Mouse (Mus musculus): ENCODE measurements around the gene Rgl1. TPM values are rescaled to one million over a fixed set of nuclear protein-coding genes. Genes with fewer than 3 reads are reported as not detected.

The Rgl1 gene
- polyA plus RNA-seq, 1 experiment from 2014 or later: 23.6 TPM

DNA sequence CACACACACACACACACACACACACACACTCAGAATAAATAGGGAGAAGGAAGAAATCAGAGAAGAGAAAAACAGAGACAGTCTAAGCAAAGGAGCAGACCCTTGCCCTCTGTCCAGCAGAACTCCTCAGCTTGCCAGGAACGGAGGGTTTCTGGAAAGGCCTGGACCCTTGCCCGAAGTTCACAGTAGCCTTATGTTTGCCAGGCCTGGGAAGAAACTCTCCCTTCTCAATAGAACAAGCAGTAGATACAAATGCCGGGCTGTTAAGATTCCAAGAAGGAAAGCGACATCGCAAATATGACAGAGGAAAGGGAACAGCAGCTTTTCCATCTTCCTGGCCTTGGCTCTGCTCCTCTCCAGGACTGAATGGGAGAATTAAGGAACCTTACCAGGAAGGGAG is 205.7 kb downstream of the Rgl1 start:
- H3K9me3 ChIP-seq (ENCODE audit: control insufficient read depth, low read length): no peaks in the 10 kb centered on the region
- H3K27ac ChIP-seq (ENCODE audit: low read length): peak overlapping the region; percentile 62

DNA sequence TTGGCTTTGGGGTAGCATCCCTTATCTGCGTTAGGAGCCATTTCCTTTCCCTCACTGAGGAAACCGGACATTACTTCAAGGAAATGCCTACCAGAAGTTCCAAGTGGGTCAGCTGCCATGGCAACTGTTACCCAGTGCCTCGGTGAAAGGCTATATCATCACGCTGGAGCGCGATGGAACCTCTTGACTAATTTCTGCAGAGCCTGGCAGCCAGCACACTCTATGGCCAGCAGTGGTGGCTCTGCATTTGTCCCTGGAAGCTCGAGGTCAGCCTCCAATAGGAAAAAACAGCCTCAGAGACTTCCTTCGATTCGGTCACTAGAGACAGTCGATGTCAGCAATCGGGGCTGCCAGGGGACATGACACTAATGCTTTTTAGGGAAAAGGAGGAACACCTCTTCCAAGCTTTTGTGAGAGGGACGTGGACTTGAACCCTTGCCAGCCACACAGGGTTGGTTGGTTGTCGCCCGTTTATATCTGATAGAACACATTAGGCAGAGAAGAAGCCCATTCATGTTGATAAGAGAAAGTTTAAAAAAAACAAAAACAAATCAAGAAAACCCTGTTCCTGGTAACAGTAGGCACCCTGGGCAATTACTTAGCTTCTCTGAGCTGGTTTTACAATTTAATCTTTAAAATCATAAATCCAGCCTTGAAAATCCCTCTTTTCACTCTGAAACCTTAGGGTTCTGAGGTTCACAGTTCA is 209.4 kb downstream of the Rgl1 start:
- no peak overlapping the region for H3K4me3 ChIP-seq (replicated peaks; ENCODE audit: low read length)
- H3K27me3 ChIP-seq (replicated peaks; ENCODE audit: control insufficient read depth, insufficient read depth, low read length): no peaks in the 10 kb centered on the region
- peak overlapping the region; percentile 69 for H3K27ac ChIP-seq (ENCODE audit: low read length)
- ATAC-seq: peak; percentile 79
- peaks cover 21% of the 10 kb centered on the region for H3K4me1 ChIP-seq (replicated peaks; ENCODE audit: control insufficient read depth, insufficient read depth, low read length)
- no peak overlapping the region; the same call in 1 of the 2 replicates for H3K4me2 ChIP-seq (ENCODE audit: low read length)
- H3K9me3 ChIP-seq (ENCODE audit: control insufficient read depth, low read length): no peaks in the 10 kb centered on the region
- WGBS: 13% methylated on average over 14 of the region's 14 CpGs
- H3K36me3 ChIP-seq (ENCODE audit: control insufficient read depth, insufficient read depth): no peaks in the 10 kb centered on the region
- no peak overlapping the region for H3K9ac ChIP-seq (replicated peaks; ENCODE audit: low read depth, low read length)

More for the DNA sequence above, 205.7 kb downstream of the Rgl1 start:
- no peaks in the 10 kb centered on the region for H3K36me3 ChIP-seq (ENCODE audit: control insufficient read depth, insufficient read depth)
- no peak for ATAC-seq
- H3K27me3 ChIP-seq (replicated peaks; ENCODE audit: control insufficient read depth, insufficient read depth, low read length): no peaks in the 10 kb centered on the region
- no peak overlapping the region for H3K4me3 ChIP-seq (replicated peaks; ENCODE audit: low read length)
- peaks cover 21% of the 10 kb centered on the region for H3K4me1 ChIP-seq (replicated peaks; ENCODE audit: control insufficient read depth, insufficient read depth, low read length)
- no peak overlapping the region for H3K4me2 ChIP-seq (ENCODE audit: low read length)
- WGBS: 36% methylated on average over 5 of the region's 5 CpGs
- no peak overlapping the region for H3K9ac ChIP-seq (replicated peaks; ENCODE audit: low read depth, low read length)

DNA sequence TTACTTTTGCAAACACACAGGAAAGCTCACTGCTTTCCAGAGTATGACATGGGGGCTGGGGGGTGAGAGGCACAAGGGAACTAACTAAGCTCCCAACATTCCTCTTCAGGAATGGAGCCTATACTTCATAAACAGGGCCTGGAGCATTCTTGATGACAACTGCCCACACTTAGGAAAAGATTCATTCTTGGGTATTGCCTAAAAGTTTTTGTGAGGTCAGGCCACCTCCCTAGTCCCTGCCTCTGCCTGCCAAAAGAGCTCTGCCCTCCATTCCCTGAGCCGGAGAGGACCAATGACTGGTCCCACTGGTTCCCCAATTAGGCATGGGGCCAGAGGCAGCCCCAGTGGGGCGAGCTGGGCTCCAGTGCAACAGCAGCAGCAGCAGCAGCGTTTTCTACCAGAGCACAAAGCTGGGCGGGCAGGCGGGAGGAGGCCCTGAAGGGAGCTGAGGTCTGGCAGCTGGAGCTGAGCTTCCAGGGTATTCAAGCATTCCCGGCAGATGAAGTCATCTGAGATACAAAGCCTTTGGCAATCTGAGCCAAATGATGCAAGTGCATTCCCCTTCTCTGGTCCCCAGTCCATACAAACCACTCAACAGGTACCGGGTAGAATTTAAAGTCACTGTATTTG is 210.1 kb downstream of the Rgl1 start:
- 5% methylated on average over 7 of the region's 7 CpGs for WGBS
- Histone ChIP-seq H3K27me3 (replicated peaks; ENCODE audit: control insufficient read depth, insufficient read depth, low read length) (no peaks in the 10 kb centered on the region), H3K4me1 (replicated peaks; ENCODE audit: control insufficient read depth, insufficient read depth, low read length) (peaks cover 21% of the 10 kb centered on the region), H3K9ac (replicated peaks; ENCODE audit: low read depth, low read length) (no peak overlapping the region), H3K4me3 (replicated peaks; ENCODE audit: low read length) (no peak overlapping the region), H3K27ac (ENCODE audit: low read length) (peak overlapping the region; percentile 69), H3K4me2 (ENCODE audit: low read length) (no peak overlapping the region; the same call in 1 of the 2 replicates), H3K36me3 (ENCODE audit: control insufficient read depth, insufficient read depth) (no peaks in the 10 kb centered on the region), H3K9me3 (ENCODE audit: control insufficient read depth, low read length) (no peaks in the 10 kb centered on the region)
- peak; percentile 95 for ATAC-seq

DNA sequence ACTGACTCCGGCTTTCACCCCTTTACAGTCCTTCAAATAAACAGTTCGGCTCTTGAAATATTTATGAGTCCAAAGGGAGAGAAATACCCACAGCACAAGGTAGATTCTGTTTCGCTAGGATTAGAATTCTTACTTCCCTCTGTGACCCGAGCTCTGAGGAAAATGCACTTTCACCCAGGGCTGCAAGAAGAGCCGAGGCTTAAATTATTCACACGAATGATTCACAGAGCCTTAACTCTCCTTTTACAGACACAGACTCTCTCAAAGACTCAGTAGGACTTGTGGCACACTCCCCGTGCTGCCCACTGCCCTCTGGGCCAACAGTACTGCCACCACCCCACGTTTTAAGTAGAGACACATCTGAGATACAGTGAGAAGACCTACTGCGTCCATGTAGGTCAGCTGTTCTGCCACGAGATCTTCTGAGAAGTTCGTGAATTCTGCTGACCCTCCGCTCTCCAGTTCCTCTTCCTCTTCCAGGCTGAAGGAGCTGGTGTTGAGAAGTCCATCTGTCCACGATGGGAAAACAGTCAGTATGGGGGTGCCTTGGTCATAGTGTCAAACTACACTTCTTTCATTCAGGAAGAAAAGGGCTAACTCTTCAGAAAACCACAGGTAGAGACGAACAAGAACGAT is 212.1 kb downstream of the Rgl1 start:
- WGBS: 79% methylated on average over 15 of the region's 15 CpGs
- Histone ChIP-seq H3K27ac (ENCODE audit: low read length) (no peak overlapping the region), H3K27me3 (replicated peaks; ENCODE audit: control insufficient read depth, insufficient read depth, low read length) (no peaks in the 10 kb centered on the region)

DNA sequence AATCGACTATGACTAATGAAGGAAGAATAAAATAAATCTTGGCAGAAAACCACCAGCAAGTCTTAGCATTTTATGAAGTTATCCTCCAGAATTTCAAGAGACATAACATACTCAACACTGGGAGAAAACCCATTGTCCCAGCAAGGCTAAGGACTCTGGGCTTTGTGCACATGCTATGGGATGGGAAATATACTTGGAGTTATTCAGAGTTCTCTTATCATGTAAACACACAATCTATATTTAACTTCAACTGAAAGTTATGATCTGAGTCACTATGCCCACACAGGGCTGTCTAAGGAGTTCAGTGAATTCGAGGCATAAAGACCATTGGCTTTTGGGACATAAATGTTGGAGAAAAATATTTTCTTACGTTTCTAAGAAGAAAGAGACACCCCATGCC is 215.2 kb downstream of the Rgl1 start:
- Histone ChIP-seq H3K27ac (ENCODE audit: low read length) (no peak overlapping the region), H3K4me3 (replicated peaks; ENCODE audit: low read length) (no peak overlapping the region), H3K9ac (replicated peaks; ENCODE audit: low read depth, low read length) (no peak overlapping the region), H3K4me1 (replicated peaks; ENCODE audit: control insufficient read depth, insufficient read depth, low read length) (peaks cover 2% of the 10 kb centered on the region; the same call in 1 of the 2 replicates), H3K36me3 (ENCODE audit: control insufficient read depth, insufficient read depth) (peaks cover 3% of the 10 kb centered on the region), H3K9me3 (ENCODE audit: control insufficient read depth, low read length) (no peaks in the 10 kb centered on the region), H3K4me2 (ENCODE audit: low read length) (no peak overlapping the region), H3K27me3 (replicated peaks; ENCODE audit: control insufficient read depth, insufficient read depth, low read length) (no peaks in the 10 kb centered on the region)
- ATAC-seq: no peak
- 84% methylated on average over 3 of the region's 3 CpGs for WGBS

More for the DNA sequence above, 212.1 kb downstream of the Rgl1 start:
- Histone ChIP-seq H3K36me3 (ENCODE audit: control insufficient read depth, insufficient read depth) (no peaks in the 10 kb centered on the region; the same call in 1 of the 2 replicates), H3K9me3 (ENCODE audit: control insufficient read depth, low read length) (no peaks in the 10 kb centered on the region), H3K4me1 (replicated peaks; ENCODE audit: control insufficient read depth, insufficient read depth, low read length) (peaks cover 14% of the 10 kb centered on the region), H3K9ac (replicated peaks; ENCODE audit: low read depth, low read length) (no peak overlapping the region), H3K4me3 (replicated peaks; ENCODE audit: low read length) (no peak overlapping the region), H3K4me2 (ENCODE audit: low read length) (no peak overlapping the region)
- ATAC-seq: no peak

DNA sequence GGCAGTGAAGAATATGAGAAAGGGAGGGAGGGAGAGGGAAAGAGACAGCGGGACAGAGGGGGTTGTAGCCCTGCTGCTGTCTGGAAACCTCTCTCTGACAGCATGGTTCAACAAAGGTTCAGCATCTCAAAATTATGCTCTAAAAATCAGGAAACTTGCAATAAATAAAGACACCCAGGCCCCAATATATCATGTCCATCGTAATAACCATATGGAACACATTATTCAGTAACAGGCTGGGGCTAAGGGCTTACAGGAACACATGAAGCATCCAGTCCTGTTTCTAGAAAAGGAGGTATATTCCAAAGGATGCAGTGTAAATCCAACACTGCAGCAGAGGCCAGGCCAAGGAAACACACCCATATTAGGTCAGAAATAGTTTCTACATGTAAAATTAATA is 215.6 kb downstream of the Rgl1 start:
- H3K4me3 ChIP-seq (replicated peaks; ENCODE audit: low read length): no peak overlapping the region
- H3K4me2 ChIP-seq (ENCODE audit: low read length): no peak overlapping the region
- H3K36me3 ChIP-seq (ENCODE audit: control insufficient read depth, insufficient read depth): peaks cover 4% of the 10 kb centered on the region
- H3K4me1 ChIP-seq (replicated peaks; ENCODE audit: control insufficient read depth, insufficient read depth, low read length): no peaks in the 10 kb centered on the region
- H3K27me3 ChIP-seq (replicated peaks; ENCODE audit: control insufficient read depth, insufficient read depth, low read length): no peaks in the 10 kb centered on the region
- no peak overlapping the region for H3K9ac ChIP-seq (replicated peaks; ENCODE audit: low read depth, low read length)
- no peak for ATAC-seq
- 91% methylated on average over 2 of the region's 2 CpGs for WGBS
- H3K9me3 ChIP-seq (ENCODE audit: control insufficient read depth, low read length): no peaks in the 10 kb centered on the region
- no peak overlapping the region for H3K27ac ChIP-seq (ENCODE audit: low read length)

DNA sequence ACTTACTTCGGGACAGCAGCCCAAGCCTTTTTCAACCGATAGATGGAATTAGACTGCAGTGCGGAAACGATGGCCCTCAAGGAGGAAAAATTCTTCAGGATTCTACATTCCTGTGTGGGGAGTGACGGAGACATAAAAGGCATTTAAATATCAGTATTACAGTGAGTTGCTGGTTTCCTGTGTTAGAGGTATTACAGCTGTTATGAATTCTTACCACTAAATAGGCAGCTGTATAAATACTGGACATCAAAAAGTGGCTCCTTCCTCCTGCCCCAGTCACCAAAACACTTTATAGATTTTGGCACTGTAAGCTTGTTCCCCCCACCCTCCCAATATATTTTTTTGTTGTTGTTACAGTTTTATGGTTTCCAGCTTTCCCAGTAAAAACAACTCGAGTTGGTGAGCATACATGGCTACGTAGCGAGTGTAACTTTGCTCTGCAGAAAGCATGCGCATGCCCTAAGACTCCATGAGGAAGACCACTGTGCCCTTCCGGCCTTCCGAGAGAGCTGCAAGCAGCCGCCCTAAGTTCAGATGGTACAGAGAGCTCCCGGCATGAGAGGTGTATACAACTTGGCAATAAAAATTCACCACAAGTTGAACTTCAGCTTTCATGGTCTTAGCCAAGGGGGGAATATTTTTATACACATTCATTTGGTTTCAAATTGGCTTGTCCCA is 217.0 kb downstream of the Rgl1 start:
- Histone ChIP-seq H3K4me2 (ENCODE audit: low read length) (no peak overlapping the region), H3K27ac (ENCODE audit: low read length) (no peak overlapping the region), H3K36me3 (ENCODE audit: control insufficient read depth, insufficient read depth) (peaks cover 4% of the 10 kb centered on the region), H3K27me3 (replicated peaks; ENCODE audit: control insufficient read depth, insufficient read depth, low read length) (no peaks in the 10 kb centered on the region), H3K4me1 (replicated peaks; ENCODE audit: control insufficient read depth, insufficient read depth, low read length) (no peaks in the 10 kb centered on the region), H3K9ac (replicated peaks; ENCODE audit: low read depth, low read length) (no peak overlapping the region), H3K9me3 (ENCODE audit: control insufficient read depth, low read length) (no peaks in the 10 kb centered on the region), H3K4me3 (replicated peaks; ENCODE audit: low read length) (no peak overlapping the region)
- ATAC-seq: no peak
- WGBS: 87% methylated on average over 13 of the region's 13 CpGs

DNA sequence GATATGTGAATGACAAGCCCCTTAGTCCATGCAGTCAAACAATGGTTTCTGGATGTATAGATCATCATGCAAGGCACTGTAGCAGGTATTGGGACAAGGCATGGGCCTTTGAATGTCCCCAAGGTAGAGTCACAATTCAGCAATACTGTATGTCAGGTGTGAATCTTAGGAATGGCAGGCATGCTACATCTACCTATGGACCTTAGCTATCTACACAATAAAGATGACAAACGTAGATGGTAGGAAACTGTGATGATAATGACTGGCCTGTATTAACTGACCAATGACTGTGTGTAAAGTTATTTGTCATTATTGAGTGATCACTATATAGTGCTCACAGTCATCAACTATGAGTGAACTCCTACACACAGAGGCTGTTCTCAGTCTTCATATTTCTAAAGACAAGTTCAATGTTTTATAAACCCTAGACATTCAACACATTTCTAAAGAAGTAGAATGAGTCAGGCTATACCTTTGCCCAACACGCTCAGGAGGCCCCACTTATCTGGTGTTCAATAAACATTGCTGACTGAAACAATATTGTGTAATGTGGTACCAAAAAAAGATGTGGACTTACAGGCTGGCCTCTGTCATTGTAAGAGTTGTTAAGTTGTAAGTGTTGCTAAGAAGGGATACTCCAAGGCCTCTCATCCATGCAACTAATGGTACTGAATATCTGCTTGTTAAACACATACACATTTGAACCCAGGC is 222.5 kb downstream of the Rgl1 start:
- H3K4me1 ChIP-seq (replicated peaks; ENCODE audit: control insufficient read depth, insufficient read depth, low read length): no peaks in the 10 kb centered on the region
- no peaks in the 10 kb centered on the region for H3K27me3 ChIP-seq (replicated peaks; ENCODE audit: control insufficient read depth, insufficient read depth, low read length)
- no peak overlapping the region for H3K4me3 ChIP-seq (replicated peaks; ENCODE audit: low read length)
- H3K9ac ChIP-seq (replicated peaks; ENCODE audit: low read depth, low read length): no peak overlapping the region
- WGBS: 85% methylated on average over 2 of the region's 2 CpGs
- H3K27ac ChIP-seq (ENCODE audit: low read length): no peak overlapping the region
- peaks cover 7% of the 10 kb centered on the region; the same call in 1 of the 2 replicates for H3K36me3 ChIP-seq (ENCODE audit: control insufficient read depth, insufficient read depth)
- no peaks in the 10 kb centered on the region for H3K9me3 ChIP-seq (ENCODE audit: control insufficient read depth, low read length)
- no peak for ATAC-seq
- no peak overlapping the region for H3K4me2 ChIP-seq (ENCODE audit: low read length)

All from forebrain, embryonic 16.5 days (tissue).